Comparison of ENCODE assay signal across 8 mouse cellular contexts in the genomic region with DNA sequence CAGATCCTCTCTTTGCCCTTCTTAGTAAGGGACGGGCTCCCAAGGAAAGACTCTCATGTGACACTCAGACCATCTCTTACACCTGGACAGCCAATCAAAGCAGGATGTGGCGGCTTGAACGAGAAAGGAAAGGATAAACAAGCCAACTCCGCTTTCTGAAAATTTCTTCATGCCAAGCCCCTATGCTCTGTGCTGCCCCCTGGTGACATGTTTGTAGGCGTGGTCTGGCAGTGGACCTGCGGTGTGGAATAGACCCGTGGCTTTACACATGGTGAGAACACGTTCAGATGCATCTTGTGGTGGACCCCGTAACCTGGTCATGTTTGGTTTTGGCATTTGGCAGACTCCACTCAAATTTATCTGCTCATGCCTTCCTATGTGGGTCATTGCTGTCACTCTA. TPM values are rescaled to one million over a fixed set of nuclear protein-coding genes. Genes with fewer than 3 reads are reported as not detected.
DNase-seq lines count a peak whose midpoint lies in the region; ATAC-seq and TF ChIP-seq lines count a peak whose summit lies in the region.

No protein-coding gene starts in this region.

- intact Hi-C loops in heart, postnatal 36 days (cut with DNase I): loop anchor here (1.0 to 5.0 kb wide), 3 partner anchors 65 to 335 kb away; no protein-coding TSS in a partner anchor

- H3K9me3 ChIP-seq in midbrain, embryonic 14.5 days (ENCODE audit: control insufficient read depth, low read length): no peaks in the 10 kb centered on the region
- H3K9me3 ChIP-seq in midbrain, embryonic 16.5 days (replicated peaks; ENCODE audit: control insufficient read depth, low read length, poor library complexity, severe bottlenecking): no peaks in the 10 kb centered on the region
- no peaks in the 10 kb centered on the region for H3K9me3 ChIP-seq in liver, postnatal 0 days (ENCODE audit: low read length)
- no peaks in the 10 kb centered on the region for H3K9me3 ChIP-seq in hindbrain, embryonic 16.5 days (ENCODE audit: control insufficient read depth, low read length)

- H3K4me2 ChIP-seq in midbrain, embryonic 14.5 days (ENCODE audit: low read length): no peak overlapping the region
- no peak overlapping the region for H3K4me2 ChIP-seq in midbrain, embryonic 16.5 days (ENCODE audit: low read length)
- H3K4me2 ChIP-seq in liver, postnatal 0 days (ENCODE audit: low read depth, low read length): no peak overlapping the region
- no peak overlapping the region for H3K4me2 ChIP-seq in hindbrain, embryonic 16.5 days (ENCODE audit: low read length)

- DNase-seq in midbrain, embryonic 14.5 days: peak; percentile 65
- peak; percentile 22 for DNase-seq in adrenal gland, adult 2 months
- peak; percentile 25 to 69 for DNase-seq in cerebellum, postnatal 25 days
- peak; percentile 49 to 69 for DNase-seq in heart, postnatal 36 days
- peak; percentile 59 for DNase-seq in liver, postnatal 0 days
- peak; percentile 61 for DNase-seq in right cerebral cortex, postnatal 4 days

- TF ChIP-seq CTCF in liver, postnatal 0 days (IDR thresholded peaks at IDR 0.05; ENCODE audit: low read depth): peak; percentile 75

- no peak for ATAC-seq in midbrain, embryonic 14.5 days (ENCODE audit: low FRiP score, low TSS enrichment)
- ATAC-seq in midbrain, embryonic 16.5 days: no peak
- no peak for ATAC-seq in liver, postnatal 0 days
- no peak for ATAC-seq in hindbrain, embryonic 16.5 days

- H3K4me1 ChIP-seq in midbrain, embryonic 14.5 days (ENCODE audit: control insufficient read depth, insufficient read depth, low read length): peaks cover 4% of the 10 kb centered on the region; the same call in 1 of the 2 replicates
- H3K4me1 ChIP-seq in midbrain, embryonic 16.5 days (ENCODE audit: control insufficient read depth, insufficient read depth, low read length): no peaks in the 10 kb centered on the region
- H3K4me1 ChIP-seq in liver, postnatal 0 days (ENCODE audit: insufficient read depth): no peaks in the 10 kb centered on the region
- H3K4me1 ChIP-seq in hindbrain, embryonic 16.5 days (ENCODE audit: control insufficient read depth, insufficient read depth, low read depth, low read length): no peaks in the 10 kb centered on the region; the same call in none of the 2 replicates

- WGBS in midbrain, embryonic 14.5 days: 73% methylated on average over 9 of the region's 9 CpGs
- 66% methylated on average over 9 of the region's 9 CpGs for WGBS in midbrain, embryonic 16.5 days
- 41% methylated on average over 9 of the region's 9 CpGs for WGBS in liver, postnatal 0 days (ENCODE audit: insufficient replicate concordance)
- 70% methylated on average over 9 of the region's 9 CpGs for WGBS in hindbrain, embryonic 16.5 days

- no peak for TF ChIP-seq EP300 in liver, postnatal 0 days (IDR thresholded peaks at IDR 0.05; ENCODE audit: low read depth)

- H3K27ac ChIP-seq in midbrain, embryonic 14.5 days (replicated peaks; ENCODE audit: low read depth, low read length): no peak overlapping the region
- no peak overlapping the region for H3K27ac ChIP-seq in midbrain, embryonic 16.5 days (ENCODE audit: low read length)
- H3K27ac ChIP-seq in liver, postnatal 0 days (ENCODE audit: low read depth): no peak overlapping the region
- no peak overlapping the region for H3K27ac ChIP-seq in hindbrain, embryonic 16.5 days (ENCODE audit: low read depth, low read length)

- H3K9ac ChIP-seq in midbrain, embryonic 14.5 days (replicated peaks; ENCODE audit: low read length): no peak overlapping the region
- H3K9ac ChIP-seq in midbrain, embryonic 16.5 days (ENCODE audit: low read depth, low read length): no peak overlapping the region
- H3K9ac ChIP-seq in liver, postnatal 0 days (replicated peaks): no peak overlapping the region
- H3K9ac ChIP-seq in hindbrain, embryonic 16.5 days (ENCODE audit: low read depth, low read length): no peak overlapping the region

- H3K4me3 ChIP-seq in midbrain, embryonic 14.5 days (replicated peaks; ENCODE audit: low read depth, low read length): no peak overlapping the region
- no peak overlapping the region for H3K4me3 ChIP-seq in midbrain, embryonic 16.5 days (ENCODE audit: low read depth, low read length)
- no peak overlapping the region for H3K4me3 ChIP-seq in liver, postnatal 0 days (ENCODE audit: low read depth, low read length)
- no peak overlapping the region for H3K4me3 ChIP-seq in hindbrain, embryonic 16.5 days (ENCODE audit: low read length)

- H3K27me3 ChIP-seq in midbrain, embryonic 14.5 days (ENCODE audit: control insufficient read depth, insufficient read depth, low read length): no peaks in the 10 kb centered on the region
- no peaks in the 10 kb centered on the region for H3K27me3 ChIP-seq in midbrain, embryonic 16.5 days (ENCODE audit: control insufficient read depth, insufficient read depth, low read depth, low read length)
- H3K27me3 ChIP-seq in liver, postnatal 0 days (ENCODE audit: insufficient read depth, low read length): no peaks in the 10 kb centered on the region
- no peaks in the 10 kb centered on the region for H3K27me3 ChIP-seq in hindbrain, embryonic 16.5 days (replicated peaks; ENCODE audit: control insufficient read depth, insufficient read depth, low read length)

- H3K36me3 ChIP-seq in midbrain, embryonic 14.5 days (ENCODE audit: control insufficient read depth, insufficient read depth, low read length): no peaks in the 10 kb centered on the region; the same call in 1 of the 2 replicates
- peaks cover 5% of the 10 kb centered on the region; the same call in 1 of the 2 replicates for H3K36me3 ChIP-seq in midbrain, embryonic 16.5 days (ENCODE audit: control insufficient read depth, insufficient read depth, low read length)
- H3K36me3 ChIP-seq in liver, postnatal 0 days (replicated peaks; ENCODE audit: insufficient read depth, low read length): no peaks in the 10 kb centered on the region
- no peaks in the 10 kb centered on the region for H3K36me3 ChIP-seq in hindbrain, embryonic 16.5 days (ENCODE audit: control insufficient read depth, insufficient read depth, low read length)

RNA-seq across cellular contexts. Expression of gene Tlr5, which starts 58.9 kb away (rescaled TPM):
- polyA plus RNA-seq in midbrain, embryonic 14.5 days (2014; fragmentation: Nextera tagmentation; extraction: Ambion mirVana): 0.09 and 0.25 TPM in 2 replicates
- 0.06 and 0.20 TPM in 2 replicates for polyA plus RNA-seq in midbrain, embryonic 16.5 days (2015; fragmentation: Nextera tagmentation; extraction: Ambion mirVana)
- total RNA-seq in adrenal gland, adult 2 months (2021): 1 to 10 TPM; 1.1 to 1.8 TPM
- polyA plus RNA-seq in adrenal gland, adult 2 months (2012; rRNA removed): 0.95 and 1.1 TPM in 2 replicates
- total RNA-seq in heart, postnatal 36 days (2021): 1 to 10 TPM; 1.4 TPM
- 1.2 TPM in 2 replicates for polyA plus RNA-seq in liver, postnatal 0 days (2015; fragmentation: Nextera tagmentation; extraction: Ambion mirVana)
- polyA plus RNA-seq in hindbrain, embryonic 16.5 days (2015; fragmentation: Nextera tagmentation; extraction: Ambion mirVana): 0.19 and 0.60 TPM in 2 replicates
